Mouse (Mus musculus): ENCODE data around the gene Osbpl9.

Osbpl9 gene

GRCm38 (mm10) chr4:109207524-109207923, 5.5 kb upstream of the Osbpl9 start:
- DNase-seq (ENCODE audit: low read depth): no peak

DNA sequence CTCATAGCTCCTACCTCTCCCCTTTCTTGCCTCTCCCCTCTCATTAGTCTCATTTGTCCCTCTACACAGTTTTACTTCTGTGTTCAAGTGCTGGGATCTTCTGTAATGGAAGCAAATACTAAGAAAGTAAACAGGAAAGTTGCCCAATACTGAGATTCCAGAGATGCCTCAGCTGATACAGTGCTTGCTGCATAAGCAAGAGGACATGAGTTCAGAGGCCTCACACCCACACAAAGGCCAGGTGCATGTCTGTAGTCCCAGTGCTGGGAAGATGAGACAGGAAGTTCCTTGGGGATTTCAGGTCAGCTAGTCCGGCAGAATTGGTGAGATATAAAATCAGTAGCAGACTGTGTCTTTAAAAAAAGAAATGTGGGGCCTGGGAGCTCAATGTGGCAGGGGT, 2.3 kb upstream of the Osbpl9 start:
- no peak for DNase-seq (ENCODE audit: low read depth)

GRCm38 (mm10) chr4:109203931-109204330, 1.9 kb upstream of the Osbpl9 start:
- no peak for DNase-seq (ENCODE audit: low read depth)

DNA sequence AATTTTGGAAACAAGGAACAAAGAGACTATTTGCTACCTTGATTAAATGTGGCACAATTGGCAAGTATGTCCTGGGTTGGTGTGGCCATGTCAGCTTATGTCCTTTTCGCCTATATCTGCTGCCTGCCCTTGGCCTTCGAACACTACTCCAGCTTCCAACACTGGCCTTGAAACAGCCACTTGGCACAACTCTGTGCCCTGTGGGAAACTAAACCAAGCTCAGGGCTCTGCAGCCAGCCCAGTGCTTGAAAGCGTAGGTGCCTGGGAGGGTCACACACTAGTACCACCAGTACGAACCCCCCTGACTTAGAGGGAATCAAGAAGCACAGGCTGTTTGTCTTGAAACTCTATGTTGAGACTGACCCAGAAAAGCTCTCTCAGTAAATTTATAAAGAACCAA, 3.0 kb downstream of the Osbpl9 start:
- DNase-seq (ENCODE audit: low read depth): no peak

DNA sequence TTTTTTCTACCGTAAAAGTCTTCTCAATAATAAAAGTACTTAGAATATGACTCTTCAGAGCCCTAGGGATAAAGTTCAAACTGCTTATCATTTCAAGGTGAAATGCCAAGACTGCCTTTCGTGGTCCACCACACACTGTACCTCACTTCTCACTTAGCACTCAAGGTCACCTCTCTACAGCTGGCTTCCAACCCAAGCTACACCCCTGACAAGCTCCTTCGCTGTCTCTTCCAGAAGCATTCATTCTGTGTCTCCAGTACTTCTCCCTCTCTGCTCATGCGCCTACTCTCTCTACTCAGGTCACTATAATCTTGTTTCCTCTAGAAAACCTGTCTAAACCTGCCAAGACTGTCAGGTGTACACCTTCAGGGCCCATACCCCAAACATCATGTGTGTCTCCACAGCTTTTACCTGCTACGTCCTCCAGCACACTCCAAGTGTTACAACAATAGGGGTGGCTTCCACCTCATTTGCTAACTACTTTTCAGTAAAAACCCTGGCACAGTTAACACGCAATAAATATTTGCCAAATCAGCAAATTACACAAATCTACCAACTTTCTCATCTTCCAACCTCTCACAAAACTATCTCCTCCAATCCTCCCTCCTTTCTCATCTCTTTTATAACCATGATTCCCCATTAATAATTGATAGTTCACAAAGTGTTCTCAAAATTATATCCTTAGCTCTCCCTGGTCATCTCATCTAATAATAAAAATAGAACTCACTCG, 6.0 kb downstream of the Osbpl9 start:
- DNase-seq (ENCODE audit: low read depth): no peak

DNA sequence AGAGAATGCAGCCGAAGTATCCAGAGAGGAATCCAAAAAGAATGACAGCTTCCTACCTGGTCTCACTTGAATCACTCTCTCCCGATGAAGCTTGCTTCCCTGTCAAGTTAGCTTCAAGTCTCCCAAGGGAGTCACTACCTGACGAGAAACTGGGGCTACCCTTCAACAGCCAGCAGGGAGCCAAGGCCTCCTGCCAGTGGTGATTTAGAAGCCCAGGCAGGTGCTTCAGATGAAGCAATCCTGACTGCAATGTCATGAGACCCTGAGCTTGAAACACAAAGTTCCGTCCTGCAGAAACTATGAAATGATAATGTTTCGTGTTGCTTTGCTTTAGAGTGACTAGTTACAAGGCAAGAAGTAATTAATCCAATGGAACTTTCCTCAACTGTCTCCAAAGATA, 8.2 kb downstream of the Osbpl9 start:
- no peak for DNase-seq (ENCODE audit: low read depth)

- no peak for DNase-seq (ENCODE audit: low read depth)
Observed at GRCm38 (mm10) chr4:109191598-109191997, 10.5 kb downstream of the Osbpl9 start.

DNA sequence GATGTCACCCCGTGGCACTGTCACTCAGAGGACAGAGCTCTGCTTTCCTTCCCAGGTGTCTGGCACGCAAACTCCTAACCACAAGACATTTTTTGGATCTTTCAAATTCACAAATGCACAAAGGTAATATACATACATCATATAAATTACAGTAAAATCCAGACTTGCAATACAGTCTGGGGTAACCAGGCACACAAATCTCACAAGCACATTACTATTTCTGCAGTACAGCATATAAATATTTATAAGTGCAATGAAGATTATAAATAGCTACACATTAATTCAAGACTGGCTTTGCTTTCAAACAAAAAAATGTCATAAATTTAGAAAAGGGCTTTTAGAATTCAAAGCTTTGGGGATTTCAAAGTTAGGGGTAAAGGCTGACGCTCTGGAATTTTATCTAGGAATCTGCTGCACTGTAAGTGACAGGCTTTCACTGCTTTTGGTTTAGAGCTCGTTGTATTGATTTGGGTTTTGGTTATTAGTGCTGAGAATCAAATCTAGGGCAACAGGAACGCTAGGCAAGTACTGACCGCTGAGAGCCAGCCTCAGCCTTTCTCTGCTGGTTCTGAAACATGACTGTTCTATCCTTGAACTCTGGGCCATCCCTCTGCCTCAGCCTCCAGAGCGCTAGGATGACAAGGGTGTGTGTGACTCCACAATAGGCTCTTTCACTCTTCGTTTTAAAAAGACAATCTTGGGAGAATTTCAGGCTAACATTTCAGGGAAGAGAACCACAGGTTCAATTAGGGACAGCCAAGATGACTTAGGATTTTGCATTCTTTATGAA, 16.3 kb downstream of the Osbpl9 start:
- no peak for DNase-seq (ENCODE audit: low read depth)

GRCm38 (mm10) chr4:109175677-109176076, 26.4 kb downstream of the Osbpl9 start:
- DNase-seq (ENCODE audit: low read depth): peak; percentile 75

GRCm38 (mm10) chr4:109173775-109174440, 28.2 kb downstream of the Osbpl9 start:
- DNase-seq (ENCODE audit: low read depth): peak; percentile 78

DNA sequence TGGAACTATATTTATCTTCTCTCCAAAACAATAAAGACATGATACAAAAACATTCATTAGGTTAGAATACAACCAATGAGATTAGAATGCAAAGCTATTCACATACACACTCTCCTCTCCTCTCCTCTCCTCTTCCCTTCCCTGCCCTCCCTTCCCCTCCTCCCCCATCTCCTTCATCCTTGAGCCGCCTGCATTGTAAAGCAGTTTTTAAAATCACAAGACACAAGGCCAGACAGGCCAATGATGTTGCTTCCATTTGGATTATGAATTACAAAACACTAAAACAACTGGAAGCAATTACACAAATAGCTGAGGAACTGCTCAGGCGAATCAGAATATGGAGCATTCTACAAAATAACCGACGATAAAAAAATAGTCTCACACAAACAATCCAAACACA, 28.7 kb downstream of the Osbpl9 start:
- peak; percentile 58 for DNase-seq (ENCODE audit: low read depth)

DNA sequence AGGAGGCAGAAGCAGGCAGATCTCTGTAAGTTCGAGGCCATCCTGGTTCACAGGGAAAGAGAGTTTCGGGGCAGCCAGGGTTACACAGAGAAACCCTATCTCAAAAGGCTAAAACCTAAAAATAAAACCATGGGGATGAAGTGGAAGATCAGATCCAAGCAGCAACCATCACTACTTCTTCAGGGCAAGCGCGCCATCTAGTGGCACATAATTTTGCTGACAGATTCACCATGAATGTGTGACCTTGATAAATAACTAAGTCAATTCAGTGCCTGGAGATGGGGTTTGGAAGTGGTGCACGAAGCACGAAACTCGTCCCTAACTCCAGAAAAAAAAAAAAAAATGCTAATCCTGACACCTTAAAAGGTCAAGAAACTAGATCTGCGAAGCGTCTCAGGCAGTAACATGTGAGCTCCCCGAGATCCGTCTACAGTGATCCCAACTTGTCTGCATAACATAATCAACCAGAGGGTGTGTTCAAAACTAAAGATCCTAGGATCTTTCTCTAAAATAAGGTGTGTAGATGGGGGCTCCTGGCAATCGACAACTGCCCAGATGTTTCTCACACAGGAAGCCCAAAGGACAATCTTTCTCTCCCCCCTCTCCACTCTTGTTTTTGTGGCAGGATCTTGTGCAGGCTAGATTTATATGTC, 36.4 kb downstream of the Osbpl9 start:
- DNase-seq (ENCODE audit: low read depth): peak; percentile 62

DNA sequence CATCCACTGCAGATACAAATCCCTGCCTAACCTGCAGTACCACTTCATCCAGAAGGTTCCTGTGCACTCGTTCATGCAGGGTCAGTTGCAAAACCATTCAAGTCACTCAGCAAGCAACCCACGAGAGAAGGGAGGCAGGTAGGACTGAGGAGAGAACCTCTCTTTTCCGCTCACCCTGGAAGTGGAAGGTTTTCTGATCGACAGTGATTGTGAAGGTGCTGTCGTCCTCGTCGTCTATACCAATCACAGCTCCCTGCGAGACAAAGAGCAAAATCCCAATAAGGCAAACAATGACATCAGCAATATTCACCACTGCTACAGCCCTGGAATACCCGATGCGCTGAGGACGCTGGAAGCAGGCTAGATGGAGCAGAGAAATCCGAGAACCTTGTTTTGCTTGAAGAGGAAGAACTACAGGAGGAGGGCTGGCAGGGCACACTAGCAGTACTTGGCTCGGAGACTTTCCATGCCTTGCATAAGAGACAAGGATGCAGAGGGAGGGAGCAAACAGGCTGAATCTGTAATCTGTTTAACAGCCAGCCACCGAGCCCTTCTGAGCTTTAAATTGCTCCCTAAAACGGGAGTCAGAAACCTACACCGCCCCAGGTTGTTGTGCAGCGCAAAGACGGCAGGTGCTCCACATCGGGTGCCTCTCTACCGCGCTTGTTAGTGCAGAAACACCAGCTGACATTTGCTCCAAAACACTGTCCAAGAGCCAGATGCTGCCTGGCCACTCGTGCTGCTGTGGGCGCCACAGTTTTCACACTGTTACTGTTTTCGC, 45.4 kb downstream of the Osbpl9 start:
- DNase-seq (ENCODE audit: low read depth): peak; percentile 54

- DNase-seq (ENCODE audit: low read depth): no peak
Observed at GRCm38 (mm10) chr4:109156073-109156472, 46.0 kb downstream of the Osbpl9 start.

- no peak for DNase-seq (ENCODE audit: low read depth)
Observed at GRCm38 (mm10) chr4:109150214-109150613, 51.9 kb downstream of the Osbpl9 start.

- no peak for DNase-seq (ENCODE audit: low read depth)
Observed at GRCm38 (mm10) chr4:109149411-109149810, 52.7 kb downstream of the Osbpl9 start.

GRCm38 (mm10) chr4:109147278-109148038, 54.6 kb downstream of the Osbpl9 start:
- DNase-seq (ENCODE audit: low read depth): no peak

GRCm38 (mm10) chr4:109143091-109143490, 59.0 kb downstream of the Osbpl9 start:
- DNase-seq (ENCODE audit: low read depth): no peak

DNA sequence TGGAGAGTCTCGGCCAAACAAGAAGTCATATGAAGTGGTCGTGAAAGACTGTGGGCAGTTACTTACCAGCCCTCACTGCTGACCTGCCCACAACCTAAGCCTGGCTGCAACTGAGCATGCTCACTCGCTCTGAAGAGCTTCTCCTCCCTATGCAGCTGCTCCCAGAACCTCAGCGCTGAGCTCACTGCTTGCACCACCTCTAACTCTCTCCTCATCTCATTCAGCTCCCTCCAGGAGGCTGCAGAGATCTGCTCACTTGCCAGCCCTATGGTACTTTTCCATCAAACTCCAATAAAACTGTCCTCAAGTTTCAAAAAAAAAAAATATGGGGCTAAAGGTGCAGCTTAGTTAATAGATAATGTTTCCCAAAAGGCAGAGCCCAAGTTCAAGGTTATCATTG, 63.5 kb downstream of the Osbpl9 start:
- DNase-seq (ENCODE audit: low read depth): no peak

DNA sequence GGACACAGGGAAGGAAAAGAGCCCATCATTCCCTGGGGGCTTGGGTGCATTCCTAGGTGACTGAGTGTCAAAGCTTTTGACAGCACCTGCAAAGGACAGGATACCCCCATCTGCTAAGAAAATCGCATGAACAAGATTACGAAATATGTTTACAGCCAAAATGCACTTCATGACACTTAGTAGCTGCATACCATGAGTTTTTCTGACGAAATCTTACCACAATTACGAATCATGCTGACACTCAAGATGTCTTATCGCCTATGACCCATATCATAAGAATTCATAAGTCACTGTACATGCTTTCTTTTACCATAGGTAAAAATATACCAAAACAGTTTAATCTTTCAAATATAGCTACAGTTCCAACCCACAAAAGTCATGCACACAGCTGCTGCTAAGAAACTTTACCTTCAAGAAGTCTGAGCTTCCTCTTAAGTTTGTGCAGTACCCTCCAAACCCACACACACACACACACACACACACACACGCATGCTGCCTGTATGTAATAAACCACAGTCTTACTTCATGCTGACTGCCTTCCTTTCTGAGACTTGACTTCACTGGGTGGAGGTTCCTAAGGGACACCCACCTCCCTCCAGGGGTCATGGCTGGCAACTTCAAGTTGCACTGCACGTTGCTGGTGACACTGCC, 65.5 kb downstream of the Osbpl9 start:
- no peak for DNase-seq (ENCODE audit: low read depth)
